Mouse (Mus musculus): Measurements from ENCODE around the gene Spag6. TPM values are rescaled to one million over a fixed set of nuclear protein-coding genes. Genes with fewer than 3 reads are reported as not detected.

Spag6 gene
- total RNA-seq, 1 experiment, result not detected

DNA sequence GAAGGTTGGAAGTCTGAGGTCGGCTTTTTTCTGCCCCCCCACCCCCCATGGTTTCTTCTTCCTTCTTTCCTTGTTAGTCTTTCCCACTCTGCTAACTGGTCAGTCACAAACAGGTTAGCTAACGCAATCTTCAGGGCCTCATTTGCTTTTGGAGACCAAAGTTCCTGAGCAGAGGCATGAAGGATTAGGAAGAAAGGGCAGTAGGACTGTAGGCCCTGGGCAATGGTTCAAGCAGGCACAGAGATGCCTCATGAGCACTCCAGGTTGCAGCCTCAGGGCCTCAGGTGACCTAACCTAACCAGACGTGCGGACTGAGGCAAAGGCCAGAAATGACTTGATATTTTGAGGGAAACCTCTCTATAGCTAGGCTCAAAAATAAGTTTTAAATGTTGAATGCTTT is 24.7 kb downstream of the Spag6 start:
- no peaks in the 10 kb centered on the region for H3K9me3 ChIP-seq (ENCODE audit: control insufficient read depth, insufficient read depth, low read depth, low read length)
- no peak overlapping the region for H3K27ac ChIP-seq (ENCODE audit: insufficient read depth, low read depth, low read length, poor library complexity, severe bottlenecking)
- no peak for TF ChIP-seq MAFK (IDR thresholded peaks at IDR 0.05; ENCODE audit: insufficient read depth, low read depth, low read length)
- no peak for TF ChIP-seq ZNF384 (IDR thresholded peaks at IDR 0.05; ENCODE audit: low read depth, low read length)
- TF ChIP-seq ZC3H11A (IDR thresholded peaks at IDR 0.05; ENCODE audit: borderline replicate concordance, low read depth, low read length), result no peak
- TF ChIP-seq CHD2 (IDR thresholded peaks at IDR 0.05; ENCODE audit: low read depth, low read length), result no peak
- TF ChIP-seq HCFC1 (IDR thresholded peaks at IDR 0.05; ENCODE audit: borderline replicate concordance, insufficient read depth, low read length), result no peak
- no peak for DNase-seq (ENCODE audit: low read depth, low spot score)
- H3K36me3 ChIP-seq (ENCODE audit: control insufficient read depth, insufficient read depth, low read length, poor library complexity, severe bottlenecking), result no peaks in the 10 kb centered on the region
- no peak overlapping the region for H3K9ac ChIP-seq (ENCODE audit: insufficient read depth, low read depth, low read length, poor library complexity, severe bottlenecking)
- H3K4me3 ChIP-seq (ENCODE audit: insufficient read depth in 1 of 2, low read depth in 1 of 2, low read length in 2 of 2, poor library complexity in 1 of 2, severe bottlenecking in 1 of 2), result no peak overlapping the region
- in situ Hi-C loops (cut with MboI; ENCODE audit: low sequenced_read_pairs in 2 of 2, unreplicated experiment in 2 of 2), result no loop called here
- H3K4me1 ChIP-seq (ENCODE audit: control insufficient read depth in 2 of 2, insufficient read depth in 2 of 2, low read length in 2 of 2, poor library complexity in 1 of 2), result no peaks in the 10 kb centered on the region

DNA sequence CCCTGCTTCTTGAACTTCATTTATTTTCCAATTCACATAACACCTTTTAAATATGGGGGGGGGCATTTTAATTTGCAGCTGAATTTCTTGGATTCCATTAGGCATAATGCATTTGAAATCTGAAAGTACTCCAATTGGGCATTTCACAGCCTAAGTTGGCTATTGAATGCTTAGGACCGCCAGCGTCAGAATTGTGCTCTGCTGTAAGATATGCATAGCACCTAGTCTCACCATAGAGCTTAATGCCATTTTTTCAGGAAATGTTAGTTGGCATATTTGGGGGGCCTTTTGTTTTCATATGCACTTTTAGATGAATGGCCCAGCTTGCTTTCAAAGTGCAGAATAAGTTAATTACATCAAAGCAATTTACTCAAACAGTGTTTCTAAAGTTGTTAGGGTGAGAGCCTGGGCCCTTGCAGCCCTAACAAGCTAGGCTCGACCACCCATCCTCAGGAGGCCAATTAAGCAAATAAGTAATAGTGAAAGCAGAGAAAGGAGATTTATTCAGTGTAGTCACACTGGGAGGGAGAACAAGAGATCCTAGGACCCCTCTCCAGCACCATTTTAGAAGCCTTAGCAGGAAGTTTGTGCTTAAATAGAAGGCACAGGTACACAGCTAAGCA is 28.5 kb downstream of the Spag6 start:
- no peaks in the 10 kb centered on the region for H3K36me3 ChIP-seq (ENCODE audit: control insufficient read depth, insufficient read depth, low read length, poor library complexity, severe bottlenecking)
- H3K4me1 ChIP-seq (ENCODE audit: control insufficient read depth in 2 of 2, insufficient read depth in 2 of 2, low read length in 2 of 2, poor library complexity in 1 of 2), result no peaks in the 10 kb centered on the region
- TF ChIP-seq HCFC1 (IDR thresholded peaks at IDR 0.05; ENCODE audit: borderline replicate concordance, insufficient read depth, low read length) (no peak), MAFK (IDR thresholded peaks at IDR 0.05; ENCODE audit: insufficient read depth, low read depth, low read length) (no peak), ZNF384 (IDR thresholded peaks at IDR 0.05; ENCODE audit: low read depth, low read length) (no peak), CHD2 (IDR thresholded peaks at IDR 0.05; ENCODE audit: low read depth, low read length) (no peak), ZC3H11A (IDR thresholded peaks at IDR 0.05; ENCODE audit: borderline replicate concordance, low read depth, low read length) (no peak)
- H3K4me3 ChIP-seq (ENCODE audit: insufficient read depth in 1 of 2, low read depth in 1 of 2, low read length in 2 of 2, poor library complexity in 1 of 2, severe bottlenecking in 1 of 2), result no peak overlapping the region
- in situ Hi-C loops (cut with MboI; ENCODE audit: low sequenced_read_pairs in 2 of 2, unreplicated experiment in 2 of 2), result no loop called here
- no peak overlapping the region for H3K27ac ChIP-seq (ENCODE audit: insufficient read depth, low read depth, low read length, poor library complexity, severe bottlenecking)
- no peak overlapping the region for H3K9ac ChIP-seq (ENCODE audit: insufficient read depth, low read depth, low read length, poor library complexity, severe bottlenecking)
- DNase-seq (ENCODE audit: low read depth, low spot score), result no peak
- no peaks in the 10 kb centered on the region for H3K9me3 ChIP-seq (ENCODE audit: control insufficient read depth, insufficient read depth, low read depth, low read length)

DNA sequence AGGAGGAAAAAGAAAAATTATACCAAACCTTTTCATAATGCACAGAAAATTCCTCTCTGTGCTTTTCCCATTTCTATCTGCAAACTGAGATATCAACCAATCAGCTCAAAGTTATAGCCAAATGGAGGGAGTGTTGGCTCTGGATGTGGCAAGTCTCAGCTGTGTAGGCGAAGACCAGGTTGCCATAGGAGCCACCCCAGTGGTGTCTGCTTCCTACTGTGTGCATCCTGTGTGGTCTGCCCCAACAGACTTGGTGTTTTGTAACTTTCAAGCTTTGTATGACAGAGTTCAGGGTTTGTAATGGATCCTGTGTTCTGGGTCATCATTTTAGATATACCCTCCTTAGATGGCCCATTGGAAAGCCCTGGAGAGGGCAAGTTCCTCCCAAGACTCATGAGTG is 30.6 kb downstream of the Spag6 start:
- no peak for TF ChIP-seq CHD2 (IDR thresholded peaks at IDR 0.05; ENCODE audit: low read depth, low read length)
- Histone ChIP-seq H3K27ac (ENCODE audit: insufficient read depth, low read depth, low read length, poor library complexity, severe bottlenecking) (no peak overlapping the region), H3K4me1 (ENCODE audit: control insufficient read depth in 2 of 2, insufficient read depth in 2 of 2, low read length in 2 of 2, poor library complexity in 1 of 2) (no peaks in the 10 kb centered on the region), H3K36me3 (ENCODE audit: control insufficient read depth, insufficient read depth, low read length, poor library complexity, severe bottlenecking) (no peaks in the 10 kb centered on the region), H3K4me3 (ENCODE audit: insufficient read depth in 1 of 2, low read depth in 1 of 2, low read length in 2 of 2, poor library complexity in 1 of 2, severe bottlenecking in 1 of 2) (no peak overlapping the region), H3K9me3 (ENCODE audit: control insufficient read depth, insufficient read depth, low read depth, low read length) (no peaks in the 10 kb centered on the region), H3K9ac (ENCODE audit: insufficient read depth, low read depth, low read length, poor library complexity, severe bottlenecking) (no peak overlapping the region)
- in situ Hi-C loops (cut with MboI; ENCODE audit: low sequenced_read_pairs in 2 of 2, unreplicated experiment in 2 of 2), result no loop called here
- no peak for DNase-seq (ENCODE audit: low read depth, low spot score)

DNA sequence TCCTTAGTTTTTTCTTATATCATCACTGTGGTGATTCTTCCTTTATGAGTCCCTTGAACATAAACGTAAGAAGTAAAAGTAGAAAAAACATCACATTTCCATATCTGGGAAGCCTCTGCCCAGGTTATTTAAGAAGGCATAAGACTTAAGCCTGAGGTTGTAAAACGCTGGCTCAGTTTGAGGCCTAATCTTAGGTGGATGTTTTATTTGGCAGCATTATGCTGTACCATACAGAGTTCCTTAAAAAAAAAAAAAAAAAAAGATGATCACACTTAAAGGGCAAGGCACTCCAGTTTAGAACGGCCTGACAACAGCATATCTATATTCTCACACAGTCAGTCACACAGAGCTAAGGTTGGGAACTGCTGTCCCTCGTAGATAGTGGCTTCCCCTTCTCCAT is 32.0 kb downstream of the Spag6 start:
- no peaks in the 10 kb centered on the region for H3K36me3 ChIP-seq (ENCODE audit: control insufficient read depth, insufficient read depth, low read length, poor library complexity, severe bottlenecking)
- TF ChIP-seq HCFC1 (IDR thresholded peaks at IDR 0.05; ENCODE audit: borderline replicate concordance, insufficient read depth, low read length), result no peak
- no peak overlapping the region for H3K27ac ChIP-seq (ENCODE audit: insufficient read depth, low read depth, low read length, poor library complexity, severe bottlenecking)
- H3K9ac ChIP-seq (ENCODE audit: insufficient read depth, low read depth, low read length, poor library complexity, severe bottlenecking), result no peak overlapping the region
- no peaks in the 10 kb centered on the region for H3K9me3 ChIP-seq (ENCODE audit: control insufficient read depth, insufficient read depth, low read depth, low read length)
- no peak overlapping the region for H3K4me3 ChIP-seq (ENCODE audit: insufficient read depth in 1 of 2, low read depth in 1 of 2, low read length in 2 of 2, poor library complexity in 1 of 2, severe bottlenecking in 1 of 2)
- in situ Hi-C loops (cut with MboI; ENCODE audit: low sequenced_read_pairs in 2 of 2, unreplicated experiment in 2 of 2), result no loop called here
- H3K4me1 ChIP-seq (ENCODE audit: control insufficient read depth in 2 of 2, insufficient read depth in 2 of 2, low read length in 2 of 2, poor library complexity in 1 of 2), result no peaks in the 10 kb centered on the region
- no peak for DNase-seq (ENCODE audit: low read depth, low spot score)

DNA sequence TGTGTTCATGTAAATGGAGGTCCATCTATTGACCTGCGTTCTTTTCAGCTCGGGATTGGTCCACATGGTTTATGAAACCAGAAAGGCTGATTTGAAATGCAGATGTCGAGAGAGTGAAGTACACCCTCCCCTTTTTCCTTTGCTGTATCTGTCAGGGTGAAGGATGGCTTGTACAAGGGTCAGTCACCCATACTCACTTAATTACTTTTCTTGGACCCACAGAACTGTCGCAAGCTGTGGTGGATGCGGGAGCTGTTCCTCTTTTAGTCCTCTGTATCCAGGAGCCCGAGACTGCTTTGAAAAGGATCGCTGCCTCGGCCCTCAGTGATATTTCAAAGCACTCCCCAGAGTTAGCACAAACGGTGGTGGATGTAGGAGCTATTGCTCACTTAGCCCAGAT is 37.9 kb downstream of the Spag6 start:
- no peak overlapping the region for H3K9ac ChIP-seq (ENCODE audit: insufficient read depth, low read depth, low read length, poor library complexity, severe bottlenecking)
- H3K27ac ChIP-seq (ENCODE audit: insufficient read depth, low read depth, low read length, poor library complexity, severe bottlenecking), result no peak overlapping the region
- no peak overlapping the region for H3K4me3 ChIP-seq (ENCODE audit: insufficient read depth in 1 of 2, low read depth in 1 of 2, low read length in 2 of 2, poor library complexity in 1 of 2, severe bottlenecking in 1 of 2)
- in situ Hi-C loops (cut with MboI; ENCODE audit: low sequenced_read_pairs in 2 of 2, unreplicated experiment in 2 of 2), result no loop called here
- H3K36me3 ChIP-seq (ENCODE audit: control insufficient read depth, insufficient read depth, low read length, poor library complexity, severe bottlenecking), result no peaks in the 10 kb centered on the region
- no peak for DNase-seq (ENCODE audit: low read depth, low spot score)
- H3K4me1 ChIP-seq (ENCODE audit: control insufficient read depth in 2 of 2, insufficient read depth in 2 of 2, low read length in 2 of 2, poor library complexity in 1 of 2), result no peaks in the 10 kb centered on the region
- TF ChIP-seq HCFC1 (IDR thresholded peaks at IDR 0.05; ENCODE audit: borderline replicate concordance, insufficient read depth, low read length), result no peak
- no peak for TF ChIP-seq CHD2 (IDR thresholded peaks at IDR 0.05; ENCODE audit: low read depth, low read length)
- TF ChIP-seq ZC3H11A (IDR thresholded peaks at IDR 0.05; ENCODE audit: borderline replicate concordance, low read depth, low read length), result no peak
- TF ChIP-seq MAFK (IDR thresholded peaks at IDR 0.05; ENCODE audit: insufficient read depth, low read depth, low read length), result no peak
- TF ChIP-seq ZNF384 (IDR thresholded peaks at IDR 0.05; ENCODE audit: low read depth, low read length), result no peak
- H3K9me3 ChIP-seq (ENCODE audit: control insufficient read depth, insufficient read depth, low read depth, low read length), result no peaks in the 10 kb centered on the region
